Mouse (Mus musculus) thymus, adult 18-20 months (tissue): Measurements from ENCODE around the gene Catsperg1.

Experiments used
- DNase-seq, 2 experiments: peaks; one replicate each; pipeline ENCODE4 v3.0.0; 2022; ENCODE audit warnings: mixed read lengths in 2 of 2

Gene Catsperg1

GRCm38 (mm10) chr7:29134230-29134629, 79.6 kb downstream of the Catsperg1 start:
- no peak for DNase-seq
